Mouse (Mus musculus): ENCODE data around the gene Fkbp9. TPM values are rescaled to one million over a fixed set of nuclear protein-coding genes. Genes with fewer than 3 reads are reported as not detected.

Fkbp9 gene
- polyA plus RNA-seq (2015; fragmentation: Nextera tagmentation; extraction: Ambion mirVana) = 150 TPM in 2 replicates

GRCm38 (mm10) chr6:56831697-56832406, at the start of gene Fkbp9:
TSS of gene Fkbp9 (plus strand) at chr6:56832059.
- no peaks in the 10 kb centered on the region for H3K9me3 ChIP-seq (replicated peaks; ENCODE audit: control insufficient read depth, low read length)
- peak; percentile 98 for ATAC-seq (ENCODE audit: insufficient read depth, low FRiP score)
- H3K27ac ChIP-seq (ENCODE audit: low read length) = peak within 1 kb of the TSS; percentile 89
- peak within 1 kb of the TSS; percentile 57 for H3K4me2 ChIP-seq (ENCODE audit: low read depth, low read length)
- WGBS = under 1% methylated on average over 58 of the region's 58 CpGs
- no peaks in the 10 kb centered on the region for H3K27me3 ChIP-seq (ENCODE audit: control insufficient read depth, insufficient read depth, low read length)
- peaks cover 7% of the 10 kb centered on the region; the same call in 1 of the 2 replicates for H3K4me1 ChIP-seq (ENCODE audit: control insufficient read depth, insufficient read depth, low read length)
- H3K9ac ChIP-seq (ENCODE audit: low read length) = peak within 1 kb of the TSS; percentile 89
- peak within 1 kb of the TSS; percentile 79 for H3K4me3 ChIP-seq (replicated peaks; ENCODE audit: low read length)
- H3K36me3 ChIP-seq (ENCODE audit: control insufficient read depth, insufficient read depth, low read length) = 0 out of 2 replicates have a peak, but pooled peaks cover 2% of the 10 kb centered on the region

- Histone ChIP-seq H3K27ac (ENCODE audit: low read length) (peak overlapping the region; percentile 68), H3K9me3 (replicated peaks; ENCODE audit: control insufficient read depth, low read length) (no peaks in the 10 kb centered on the region), H3K4me3 (replicated peaks; ENCODE audit: low read length) (no peak overlapping the region), H3K4me1 (ENCODE audit: control insufficient read depth, insufficient read depth, low read length) (peaks cover 6% of the 10 kb centered on the region), H3K36me3 (ENCODE audit: control insufficient read depth, insufficient read depth, low read length) (peaks cover 24% of the 10 kb centered on the region), H3K4me2 (ENCODE audit: low read depth, low read length) (no peak overlapping the region), H3K27me3 (ENCODE audit: control insufficient read depth, insufficient read depth, low read length) (no peaks in the 10 kb centered on the region), H3K9ac (ENCODE audit: low read length) (no peak overlapping the region)
- ATAC-seq (ENCODE audit: insufficient read depth, low FRiP score) = peak; percentile 70; the same call in 1 of the 2 replicates
- WGBS = 59% methylated on average over 4 of the region's 4 CpGs
Observed at GRCm38 (mm10) chr6:56783561-56784272, 48.1 kb upstream of the Fkbp9 start.

GRCm38 (mm10) chr6:56785068-56785467, 46.8 kb upstream of the Fkbp9 start:
- H3K27ac ChIP-seq (ENCODE audit: low read length) = peak overlapping the region; percentile 66; the same call in 1 of the 2 replicates
- no peak overlapping the region for H3K4me3 ChIP-seq (replicated peaks; ENCODE audit: low read length)
- H3K4me2 ChIP-seq (ENCODE audit: low read depth, low read length) = no peak overlapping the region
- no peaks in the 10 kb centered on the region for H3K9me3 ChIP-seq (replicated peaks; ENCODE audit: control insufficient read depth, low read length)
- ATAC-seq (ENCODE audit: insufficient read depth, low FRiP score) = no peak
- peaks cover 6% of the 10 kb centered on the region for H3K4me1 ChIP-seq (ENCODE audit: control insufficient read depth, insufficient read depth, low read length)
- peaks cover 18% of the 10 kb centered on the region for H3K36me3 ChIP-seq (ENCODE audit: control insufficient read depth, insufficient read depth, low read length)
- no peaks in the 10 kb centered on the region for H3K27me3 ChIP-seq (ENCODE audit: control insufficient read depth, insufficient read depth, low read length)
- H3K9ac ChIP-seq (ENCODE audit: low read length) = no peak overlapping the region
- 64% methylated on average over 5 of the region's 5 CpGs for WGBS

GRCm38 (mm10) chr6:56787668-56788067, 44.2 kb upstream of the Fkbp9 start:
- Histone ChIP-seq H3K36me3 (ENCODE audit: control insufficient read depth, insufficient read depth, low read length) (peaks cover 18% of the 10 kb centered on the region), H3K9me3 (replicated peaks; ENCODE audit: control insufficient read depth, low read length) (no peaks in the 10 kb centered on the region), H3K27me3 (ENCODE audit: control insufficient read depth, insufficient read depth, low read length) (no peaks in the 10 kb centered on the region), H3K4me3 (replicated peaks; ENCODE audit: low read length) (no peak overlapping the region), H3K9ac (ENCODE audit: low read length) (no peak overlapping the region), H3K27ac (ENCODE audit: low read length) (no peak overlapping the region), H3K4me1 (ENCODE audit: control insufficient read depth, insufficient read depth, low read length) (peaks cover 6% of the 10 kb centered on the region), H3K4me2 (ENCODE audit: low read depth, low read length) (no peak overlapping the region)
- ATAC-seq (ENCODE audit: insufficient read depth, low FRiP score) = no peak
- 75% methylated on average over 2 of the region's 2 CpGs for WGBS

- ATAC-seq (ENCODE audit: insufficient read depth, low FRiP score) = no peak
- no peaks in the 10 kb centered on the region for H3K27me3 ChIP-seq (ENCODE audit: control insufficient read depth, insufficient read depth, low read length)
- H3K4me2 ChIP-seq (ENCODE audit: low read depth, low read length) = no peak overlapping the region
- H3K27ac ChIP-seq (ENCODE audit: low read length) = no peak overlapping the region
- peaks cover 14% of the 10 kb centered on the region for H3K36me3 ChIP-seq (ENCODE audit: control insufficient read depth, insufficient read depth, low read length)
- no peak overlapping the region for H3K9ac ChIP-seq (ENCODE audit: low read length)
- WGBS = 65% methylated on average over 3 of the region's 3 CpGs
- peaks cover 6% of the 10 kb centered on the region for H3K4me1 ChIP-seq (ENCODE audit: control insufficient read depth, insufficient read depth, low read length)
- H3K9me3 ChIP-seq (replicated peaks; ENCODE audit: control insufficient read depth, low read length) = no peaks in the 10 kb centered on the region
- H3K4me3 ChIP-seq (replicated peaks; ENCODE audit: low read length) = no peak overlapping the region
Observed at GRCm38 (mm10) chr6:56789336-56789735, 42.5 kb upstream of the Fkbp9 start.

- no peak for ATAC-seq (ENCODE audit: insufficient read depth, low FRiP score)
- no peaks in the 10 kb centered on the region for H3K27me3 ChIP-seq (ENCODE audit: control insufficient read depth, insufficient read depth, low read length)
- H3K4me3 ChIP-seq (replicated peaks; ENCODE audit: low read length) = no peak overlapping the region
- WGBS = 81% methylated on average over 5 of the region's 5 CpGs
- H3K9me3 ChIP-seq (replicated peaks; ENCODE audit: control insufficient read depth, low read length) = no peaks in the 10 kb centered on the region
- peak overlapping the region; percentile 86 for H3K4me2 ChIP-seq (ENCODE audit: low read depth, low read length)
- no peak overlapping the region for H3K27ac ChIP-seq (ENCODE audit: low read length)
- H3K36me3 ChIP-seq (ENCODE audit: control insufficient read depth, insufficient read depth, low read length) = no peaks in the 10 kb centered on the region
- H3K9ac ChIP-seq (ENCODE audit: low read length) = no peak overlapping the region
- peaks cover 14% of the 10 kb centered on the region for H3K4me1 ChIP-seq (ENCODE audit: control insufficient read depth, insufficient read depth, low read length)
Observed at GRCm38 (mm10) chr6:56794834-56795233, 37.0 kb upstream of the Fkbp9 start.

- H3K9ac ChIP-seq (ENCODE audit: low read length) = peak overlapping the region; percentile 97
- peak overlapping the region; percentile 84 for H3K4me3 ChIP-seq (replicated peaks; ENCODE audit: low read length)
- WGBS = 2% methylated on average over 8 of the region's 8 CpGs
- H3K4me1 ChIP-seq (ENCODE audit: control insufficient read depth, insufficient read depth, low read length) = peaks cover 14% of the 10 kb centered on the region
- H3K9me3 ChIP-seq (replicated peaks; ENCODE audit: control insufficient read depth, low read length) = no peaks in the 10 kb centered on the region
- no peaks in the 10 kb centered on the region for H3K36me3 ChIP-seq (ENCODE audit: control insufficient read depth, insufficient read depth, low read length)
- peak overlapping the region; percentile 100 for H3K27ac ChIP-seq (ENCODE audit: low read length)
- no peaks in the 10 kb centered on the region for H3K27me3 ChIP-seq (ENCODE audit: control insufficient read depth, insufficient read depth, low read length)
- peak overlapping the region; percentile 86 for H3K4me2 ChIP-seq (ENCODE audit: low read depth, low read length)
- ATAC-seq (ENCODE audit: insufficient read depth, low FRiP score) = no peak
Observed at GRCm38 (mm10) chr6:56796232-56796631, 35.6 kb upstream of the Fkbp9 start.

GRCm38 (mm10) chr6:56796668-56797141, 35.2 kb upstream of the Fkbp9 start:
- no peaks in the 10 kb centered on the region for H3K36me3 ChIP-seq (ENCODE audit: control insufficient read depth, insufficient read depth, low read length)
- H3K9me3 ChIP-seq (replicated peaks; ENCODE audit: control insufficient read depth, low read length) = no peaks in the 10 kb centered on the region
- H3K9ac ChIP-seq (ENCODE audit: low read length) = peak overlapping the region; percentile 97
- H3K27me3 ChIP-seq (ENCODE audit: control insufficient read depth, insufficient read depth, low read length) = no peaks in the 10 kb centered on the region
- WGBS = 0% methylated on average over 16 of the region's 16 CpGs
- peak; percentile 31; the same call in 1 of the 2 replicates for ATAC-seq (ENCODE audit: insufficient read depth, low FRiP score)
- peaks cover 14% of the 10 kb centered on the region for H3K4me1 ChIP-seq (ENCODE audit: control insufficient read depth, insufficient read depth, low read length)
- peak overlapping the region; percentile 86 for H3K4me2 ChIP-seq (ENCODE audit: low read depth, low read length)
- H3K4me3 ChIP-seq (replicated peaks; ENCODE audit: low read length) = peak overlapping the region; percentile 84
- H3K27ac ChIP-seq (ENCODE audit: low read length) = peak overlapping the region; percentile 100
